Mouse (Mus musculus): Measurements from ENCODE around the gene Farsb. TPM values are rescaled to one million over a fixed set of nuclear protein-coding genes. Genes with fewer than 3 reads are reported as not detected.
"Not testable (repeated sequence)": the region's sequence is repeated elsewhere in the genome, so short reads cannot be mapped to it uniquely, and the experiment has no call there.

Farsb gene
- polyA plus RNA-seq, 1 experiment = 8.1 TPM

- Histone ChIP-seq H3K27me3 (ENCODE audit: control insufficient read depth, insufficient read depth, low read length) (no peaks in the 10 kb centered on the region), H3K36me3 (ENCODE audit: control insufficient read depth, insufficient read depth, low read length) (no peaks in the 10 kb centered on the region), H3K27ac (ENCODE audit: insufficient read depth, low read depth, low read length) (no peak within 1 kb of the TSS), H3K4me3 (ENCODE audit: low read depth, low read length) (peak within 1 kb of the TSS; percentile 23), H3K4me1 (ENCODE audit: control insufficient read depth, insufficient read depth, insufficient read length, low read length) (peaks cover 8% of the 10 kb centered on the region)
- 61% methylated on average over 5 of the region's 5 CpGs for WGBS
- TF ChIP-seq CTCF (IDR thresholded peaks at IDR 0.05; ENCODE audit: extremely low read depth, insufficient read length, insufficient replicate concordance, low read depth, low read length) (no peak), POLR2A (IDR thresholded peaks at IDR 0.05; ENCODE audit: low read depth, low read length) (no peak)
Measured at GRCm38 (mm10) chr1:78510862-78511261, 22.2 kb upstream of the Farsb start, which contains the start of gene Mogat1. TSS of gene Mogat1 (plus strand) at chr1:78510991.

GRCm38 (mm10) chr1:78507137-78507536 lies 18.4 kb upstream of the Farsb start:
- 14% methylated on average over 1 of the region's 1 CpGs for WGBS
- no peaks in the 10 kb centered on the region for H3K27me3 ChIP-seq (ENCODE audit: control insufficient read depth, insufficient read depth, low read length)
- H3K4me3 ChIP-seq (ENCODE audit: low read depth, low read length) = no peak overlapping the region

GRCm38 (mm10) chr1:78502527-78502926 lies 13.8 kb upstream of the Farsb start:
- no peak overlapping the region for H3K27ac ChIP-seq (ENCODE audit: insufficient read depth, low read depth, low read length)
- WGBS = 52% methylated on average over 6 of the region's 6 CpGs

More at GRCm38 (mm10) chr1:78507137-78507536, 18.4 kb upstream of the Farsb start:
- peaks cover 11% of the 10 kb centered on the region for H3K4me1 ChIP-seq (ENCODE audit: control insufficient read depth, insufficient read depth, insufficient read length, low read length)
- peak overlapping the region; percentile 51; the same call in 1 of the 2 replicates for H3K27ac ChIP-seq (ENCODE audit: insufficient read depth, low read depth, low read length)
- TF ChIP-seq POLR2A (IDR thresholded peaks at IDR 0.05; ENCODE audit: low read depth, low read length) (no peak), CTCF (IDR thresholded peaks at IDR 0.05; ENCODE audit: extremely low read depth, insufficient read length, insufficient replicate concordance, low read depth, low read length) (no peak)
- H3K36me3 ChIP-seq (ENCODE audit: control insufficient read depth, insufficient read depth, low read length) = no peaks in the 10 kb centered on the region

GRCm38 (mm10) chr1:78501856-78502255 lies 13.2 kb upstream of the Farsb start:
- WGBS = 81% methylated on average over 12 of the region's 12 CpGs
- H3K4me1 ChIP-seq (ENCODE audit: control insufficient read depth, insufficient read depth, insufficient read length, low read length); H3K27me3 ChIP-seq (ENCODE audit: control insufficient read depth, insufficient read depth, low read length); H3K27ac ChIP-seq (ENCODE audit: insufficient read depth, low read depth, low read length); H3K4me3 ChIP-seq (ENCODE audit: low read depth, low read length); H3K36me3 ChIP-seq (ENCODE audit: control insufficient read depth, insufficient read depth, low read length): not testable (repeated sequence)

More at GRCm38 (mm10) chr1:78502527-78502926, 13.8 kb upstream of the Farsb start:
- H3K4me1 ChIP-seq (ENCODE audit: control insufficient read depth, insufficient read depth, insufficient read length, low read length) = peaks cover 8% of the 10 kb centered on the region; the same call in 1 of the 2 replicates
- TF ChIP-seq CTCF (IDR thresholded peaks at IDR 0.05; ENCODE audit: extremely low read depth, insufficient read length, insufficient replicate concordance, low read depth, low read length) = no peak
- no peak for TF ChIP-seq POLR2A (IDR thresholded peaks at IDR 0.05; ENCODE audit: low read depth, low read length)
- H3K27me3 ChIP-seq (ENCODE audit: control insufficient read depth, insufficient read depth, low read length) = no peaks in the 10 kb centered on the region
- no peak overlapping the region for H3K4me3 ChIP-seq (ENCODE audit: low read depth, low read length)
- H3K36me3 ChIP-seq (ENCODE audit: control insufficient read depth, insufficient read depth, low read length) = no peaks in the 10 kb centered on the region

GRCm38 (mm10) chr1:78501036-78501435 lies 12.3 kb upstream of the Farsb start:
- Histone ChIP-seq H3K27me3 (ENCODE audit: control insufficient read depth, insufficient read depth, low read length) (no peaks in the 10 kb centered on the region), H3K4me1 (ENCODE audit: control insufficient read depth, insufficient read depth, insufficient read length, low read length) (peaks cover 6% of the 10 kb centered on the region; the same call in 1 of the 2 replicates), H3K27ac (ENCODE audit: insufficient read depth, low read depth, low read length) (no peak overlapping the region), H3K36me3 (ENCODE audit: control insufficient read depth, insufficient read depth, low read length) (no peaks in the 10 kb centered on the region), H3K4me3 (ENCODE audit: low read depth, low read length) (no peak overlapping the region)
- TF ChIP-seq POLR2A (IDR thresholded peaks at IDR 0.05; ENCODE audit: low read depth, low read length) (no peak), CTCF (IDR thresholded peaks at IDR 0.05; ENCODE audit: extremely low read depth, insufficient read length, insufficient replicate concordance, low read depth, low read length) (no peak)
- WGBS = 86% methylated on average over 16 of the region's 16 CpGs

GRCm38 (mm10) chr1:78490143-78490542 lies 1.4 kb upstream of the Farsb start:
- Histone ChIP-seq H3K27me3 (ENCODE audit: control insufficient read depth, insufficient read depth, low read length) (no peaks in the 10 kb centered on the region), H3K36me3 (ENCODE audit: control insufficient read depth, insufficient read depth, low read length) (no peaks in the 10 kb centered on the region), H3K27ac (ENCODE audit: insufficient read depth, low read depth, low read length) (no peak overlapping the region), H3K4me1 (ENCODE audit: control insufficient read depth, insufficient read depth, insufficient read length, low read length) (peaks cover 6% of the 10 kb centered on the region; the same call in 1 of the 2 replicates), H3K4me3 (ENCODE audit: low read depth, low read length) (no peak overlapping the region)
- WGBS = 47% methylated on average over 1 of the region's 1 CpGs
- TF ChIP-seq CTCF (IDR thresholded peaks at IDR 0.05; ENCODE audit: extremely low read depth, insufficient read length, insufficient replicate concordance, low read depth, low read length) (no peak), POLR2A (IDR thresholded peaks at IDR 0.05; ENCODE audit: low read depth, low read length) (no peak)

- H3K4me3 ChIP-seq (ENCODE audit: low read depth, low read length) = peak overlapping the region; percentile 77
Measured at GRCm38 (mm10) chr1:78488427-78488751, 308 bp downstream of the Farsb start.

More at GRCm38 (mm10) chr1:78488427-78488751, 308 bp downstream of the Farsb start:
- WGBS = under 1% methylated on average over 28 of the region's 28 CpGs
- Histone ChIP-seq H3K36me3 (ENCODE audit: control insufficient read depth, insufficient read depth, low read length) (no peaks in the 10 kb centered on the region), H3K27ac (ENCODE audit: insufficient read depth, low read depth, low read length) (peak overlapping the region; percentile 75), H3K4me1 (ENCODE audit: control insufficient read depth, insufficient read depth, insufficient read length, low read length) (peaks cover 12% of the 10 kb centered on the region; the same call in 1 of the 2 replicates), H3K27me3 (ENCODE audit: control insufficient read depth, insufficient read depth, low read length) (no peaks in the 10 kb centered on the region)
- TF ChIP-seq CTCF (IDR thresholded peaks at IDR 0.05; ENCODE audit: extremely low read depth, insufficient read length, insufficient replicate concordance, low read depth, low read length) (no peak), POLR2A (IDR thresholded peaks at IDR 0.05; ENCODE audit: low read depth, low read length) (no peak)
